Mouse (Mus musculus) embryonic facial prominence, embryonic 11.5 days (tissue): Measurements from ENCODE around the gene Limk1. TPM values are rescaled to one million over a fixed set of nuclear protein-coding genes. Genes with fewer than 3 reads are reported as not detected.

ENCODE experiments used
- ATAC-seq: fragments of 200-750 bp; cut with Nextera tagmentation; replicated peaks from 2 replicates; pipeline ENCODE4 v1.8.0; 2017; ENCODE audit warnings: low read depth; ENCODE audit not compliant: insufficient number of reproducible peaks, low FRiP score, low TSS enrichment
- DNase-seq: peaks from one replicate; pipeline ENCODE4 v3.0.0-alpha.2; 2015; ENCODE audit warnings: low spot score
- H3K27ac ChIP-seq: fragments of 300-500 bp; sonication (generic); replicated peaks from 2 replicates; pipeline ENCODE4 v1.5.1; 2014; ENCODE audit warnings: mild to moderate bottlenecking, low read depth, low read length, control low read depth
- H3K27me3 ChIP-seq: fragments of 300-500 bp; sonication (generic); 2 replicates; pipeline ENCODE4 v1.6.1; 2014; ENCODE audit warnings: mild to moderate bottlenecking, low read length, moderate library complexity, mixed read lengths; ENCODE audit not compliant: control insufficient read depth, insufficient read depth
- H3K36me3 ChIP-seq: fragments of 300-500 bp; sonication (generic); replicated peaks from 2 replicates; pipeline ENCODE4 v1.6.1; 2014; ENCODE audit warnings: low read depth, mild to moderate bottlenecking, low read length, moderate library complexity, mixed read lengths; ENCODE audit not compliant: control insufficient read depth, insufficient read depth
- H3K4me1 ChIP-seq: fragments of 300-500 bp; sonication (generic); 2 replicates; pipeline ENCODE4 v1.6.1; 2014; ENCODE audit warnings: low read length, mixed read lengths; ENCODE audit not compliant: control insufficient read depth, insufficient read depth
- H3K4me2 ChIP-seq: fragments of 300-500 bp; sonication (generic); 2 replicates; pipeline ENCODE4 v1.6.1; 2014; ENCODE audit warnings: low read depth, mild to moderate bottlenecking, control low read depth, low read length, moderate library complexity
- H3K4me3 ChIP-seq: fragments of 300-500 bp; sonication (generic); 2 replicates; pipeline ENCODE4 v1.5.1; 2014; ENCODE audit warnings: low read depth, low read length, control low read depth
- H3K9ac ChIP-seq: fragments of 300-500 bp; sonication (generic); replicated peaks from 2 replicates; pipeline ENCODE4 v1.6.1; 2014; ENCODE audit warnings: mild to moderate bottlenecking, control low read depth, low read length
- H3K9me3 ChIP-seq: fragments of 300-500 bp; sonication (generic); replicated peaks from 2 replicates; pipeline ENCODE4 v1.6.1; 2016; ENCODE audit warnings: mild to moderate bottlenecking, low read length, inconsistent platforms, mixed read lengths; ENCODE audit not compliant: control insufficient read depth
- WGBS: fragments of 180-500 bp; shearing (Covaris S2); extraction: QIAGEN DNeasy Blood & Tissue Kit; methylation state at CpG from one replicate; pipeline ENCODE4 v1.1.7; 2014; 5-methylcytosine and 5-hydroxymethylcytosine counted together
- polyA plus RNA-seq: library from polyadenylated mRNA; unstranded; fragments of >200 nt; fragmentation: Nextera tagmentation; extraction: Ambion mirVana; gene quantifications from 2 replicates; pipeline ENCODE4 v1.2.1, GENCODE M21; 2014

Limk1 gene
- polyA plus RNA-seq, 1 experiment from 2014 or later: 4.6 TPM

DNA sequence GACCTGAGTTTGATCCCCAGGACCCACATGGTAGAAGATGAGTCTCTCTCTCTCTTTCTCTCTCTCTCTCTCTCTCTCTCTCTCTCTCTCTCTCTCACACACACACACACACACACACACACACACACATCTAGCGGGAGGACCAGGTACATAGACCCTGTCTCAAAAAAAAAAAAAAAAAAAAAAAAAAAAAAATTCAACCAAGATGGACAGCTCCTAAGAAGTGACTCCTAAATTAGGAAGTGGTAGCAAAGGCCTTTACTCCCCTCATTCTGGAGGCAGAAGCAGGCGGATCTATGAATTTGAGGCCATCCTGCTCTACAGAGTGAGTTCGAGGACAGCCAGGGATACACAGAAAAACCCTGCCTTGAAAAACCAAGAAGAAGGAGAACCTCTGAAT, 48.0 kb downstream of the Limk1 start:
- no peak for DNase-seq
- Histone ChIP-seq H3K4me1 (no peaks in the 10 kb centered on the region), H3K36me3 (peaks cover 5% of the 10 kb centered on the region; the same call in 1 of the 2 replicates), H3K27me3 (no peaks in the 10 kb centered on the region), H3K4me2 (no peak overlapping the region), H3K27ac (no peak overlapping the region), H3K9ac (no peak overlapping the region), H3K4me3 (no peak overlapping the region), H3K9me3 (no peaks in the 10 kb centered on the region)
- 94% methylated on average over 3 of the region's 3 CpGs for WGBS
- no peak for ATAC-seq

DNA sequence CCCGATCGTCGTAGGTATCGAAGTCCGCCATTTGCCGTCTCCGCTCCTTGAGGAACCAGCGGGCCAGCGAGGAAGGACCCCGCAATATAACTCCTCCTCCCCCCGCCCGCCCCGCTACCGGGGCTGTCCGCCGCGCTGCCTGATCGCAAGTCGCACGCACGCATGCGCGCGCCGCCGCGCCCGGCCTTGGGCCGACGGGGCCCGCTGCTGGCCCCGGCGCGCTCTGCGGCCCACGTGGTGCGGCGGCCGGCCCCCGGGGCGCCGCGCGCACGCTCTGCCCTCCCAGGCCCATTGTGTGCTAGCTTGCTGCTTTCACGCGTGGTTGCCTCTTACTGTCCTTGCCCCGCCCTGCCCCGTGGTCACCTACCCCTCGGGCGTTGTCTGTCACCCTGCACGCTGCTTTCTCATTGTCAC, 49.1 kb downstream of the Limk1 start, which contains the start of gene Eif4h:
Gene Eif4h (minus strand): TSS at position 222 of the 414 bp plus-strand sequence.
- H3K4me2 ChIP-seq: peak within 1 kb of the TSS; percentile 71
- H3K36me3 ChIP-seq: peaks cover 5% of the 10 kb centered on the region; the same call in 1 of the 2 replicates
- ATAC-seq: peak; percentile 92
- peak within 1 kb of the TSS; percentile 94 for H3K4me3 ChIP-seq
- no peaks in the 10 kb centered on the region for H3K9me3 ChIP-seq
- DNase-seq: peak; percentile 97
- no peaks in the 10 kb centered on the region for H3K4me1 ChIP-seq
- peak within 1 kb of the TSS; percentile 82 for H3K27ac ChIP-seq
- H3K27me3 ChIP-seq: no peaks in the 10 kb centered on the region
- under 1% methylated on average over 43 of the region's 52 CpGs for WGBS
- peak within 1 kb of the TSS; percentile 99 for H3K9ac ChIP-seq

DNA sequence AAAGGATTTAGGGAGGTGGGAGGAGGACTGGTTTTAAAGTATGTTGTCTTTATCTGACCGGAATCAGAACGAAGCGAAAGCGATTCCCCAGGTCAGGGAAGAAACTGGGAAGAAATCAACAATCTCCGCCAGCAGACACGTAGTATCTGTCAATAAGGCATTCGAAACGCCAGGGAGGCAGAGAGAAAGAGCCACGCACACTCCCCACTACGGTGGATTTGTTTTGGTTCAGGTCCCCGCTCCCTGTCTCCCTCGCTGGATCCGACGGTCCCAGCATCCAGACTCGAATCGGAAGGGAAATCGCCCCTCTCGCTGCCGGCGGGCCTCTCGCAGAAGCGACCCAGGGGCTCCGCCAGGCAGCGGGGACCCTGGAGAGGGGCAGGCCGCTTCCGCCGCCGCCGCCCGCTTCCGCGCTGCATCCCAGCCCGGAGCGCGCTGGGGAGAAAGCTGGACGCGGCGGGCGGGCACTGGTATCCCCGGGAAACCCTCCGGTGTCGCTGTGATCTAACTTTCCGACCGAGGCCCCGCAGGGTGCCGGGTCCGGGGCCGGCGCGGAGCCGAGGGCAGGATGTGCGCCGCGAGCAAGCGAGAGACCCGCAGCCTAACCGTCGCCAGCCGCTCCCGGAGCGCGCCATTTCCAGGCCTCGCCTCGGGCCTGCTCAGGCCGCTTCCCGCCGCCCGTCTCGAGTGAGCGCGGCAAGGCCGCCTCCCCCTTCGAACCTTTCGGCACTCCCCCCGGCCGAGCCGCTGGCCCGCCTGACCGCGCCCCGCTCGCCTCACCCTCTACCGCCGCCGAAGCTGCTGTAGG, 49.7 kb downstream of the Limk1 start:
- Histone ChIP-seq H3K4me2 (peak overlapping the region; percentile 65), H3K27me3 (no peaks in the 10 kb centered on the region), H3K4me3 (peak overlapping the region; percentile 94), H3K9me3 (no peaks in the 10 kb centered on the region), H3K9ac (peak overlapping the region; percentile 99), H3K36me3 (peaks cover 5% of the 10 kb centered on the region; the same call in 1 of the 2 replicates), H3K27ac (peak overlapping the region; percentile 82), H3K4me1 (no peaks in the 10 kb centered on the region)
- WGBS: under 1% methylated on average over 70 of the region's 85 CpGs
- ATAC-seq (peak; percentile 68), DNase-seq (peak; percentile 39)

DNA sequence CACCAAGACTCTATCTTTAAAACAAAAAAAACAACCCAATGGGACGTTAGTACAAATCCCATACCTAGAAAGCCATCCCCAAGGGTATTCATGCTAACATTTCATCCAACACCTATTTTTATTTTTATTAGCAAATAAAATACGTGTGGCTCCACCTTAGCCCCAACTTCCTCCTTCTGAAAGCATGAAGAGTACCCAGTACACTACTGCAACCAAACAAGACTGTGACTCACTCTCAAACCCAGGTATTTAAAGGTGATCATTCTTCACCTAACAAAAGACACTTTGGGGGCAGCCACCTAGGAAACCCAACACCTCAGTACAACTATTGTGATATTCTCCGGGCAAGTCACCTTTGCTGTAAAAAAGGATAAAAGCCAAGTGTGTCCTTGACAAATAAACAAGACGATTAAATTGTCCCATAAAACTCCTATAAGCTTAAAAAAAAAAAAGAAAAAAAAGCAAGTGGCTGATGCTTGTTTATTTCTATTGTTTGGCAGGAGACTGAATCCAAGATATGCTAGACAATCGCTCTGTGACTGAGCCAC, 50.5 kb downstream of the Limk1 start:
- H3K9ac ChIP-seq: peak overlapping the region; percentile 99
- no peaks in the 10 kb centered on the region for H3K4me1 ChIP-seq
- DNase-seq (no peak), ATAC-seq (no peak)
- H3K4me3 ChIP-seq: peak overlapping the region; percentile 94
- H3K36me3 ChIP-seq: peaks cover 5% of the 10 kb centered on the region
- 32% methylated on average over 5 of the region's 5 CpGs for WGBS
- peak overlapping the region; percentile 65 for H3K4me2 ChIP-seq
- H3K27me3 ChIP-seq: no peaks in the 10 kb centered on the region
- no peak overlapping the region; the same call in 1 of the 2 replicates for H3K27ac ChIP-seq
- H3K9me3 ChIP-seq: no peaks in the 10 kb centered on the region

- no peaks in the 10 kb centered on the region for H3K9me3 ChIP-seq
- H3K4me3 ChIP-seq: no peak overlapping the region
- no peak overlapping the region for H3K27ac ChIP-seq
- no peak overlapping the region for H3K4me2 ChIP-seq
- no peaks in the 10 kb centered on the region for H3K27me3 ChIP-seq
- H3K9ac ChIP-seq: no peak overlapping the region
- ATAC-seq (no peak), DNase-seq (no peak)
- peaks cover 5% of the 10 kb centered on the region for H3K36me3 ChIP-seq
- no peaks in the 10 kb centered on the region for H3K4me1 ChIP-seq
- 77% methylated on average over 2 of the region's 2 CpGs for WGBS
Measured at GRCm38 (mm10) chr5:134632841-134633240, 55.6 kb downstream of the Limk1 start.

DNA sequence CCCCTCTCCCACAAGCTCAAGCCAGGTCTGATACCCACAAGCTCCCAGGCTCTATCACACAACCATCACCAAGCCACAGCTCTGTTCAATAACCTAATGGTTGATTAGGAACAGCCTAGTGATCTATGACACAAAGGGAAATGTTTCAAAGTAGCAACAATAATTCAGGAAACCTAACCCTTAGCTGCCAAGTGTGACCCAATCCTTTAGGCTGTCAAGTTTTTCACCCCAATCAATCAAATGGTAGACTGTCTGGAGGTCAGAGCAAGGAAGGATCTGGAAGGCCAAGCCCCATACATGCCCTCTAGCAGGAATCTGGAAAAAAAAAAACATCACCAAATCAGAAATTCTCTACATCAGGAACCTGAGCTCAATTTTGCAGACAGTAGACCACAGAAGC, 57.6 kb downstream of the Limk1 start:
- Histone ChIP-seq H3K36me3 (peaks cover 2% of the 10 kb centered on the region), H3K4me1 (no peaks in the 10 kb centered on the region), H3K9me3 (no peaks in the 10 kb centered on the region), H3K27ac (no peak overlapping the region), H3K4me3 (no peak overlapping the region), H3K9ac (no peak overlapping the region), H3K4me2 (no peak overlapping the region), H3K27me3 (no peaks in the 10 kb centered on the region)
- ATAC-seq: no peak
- no peak for DNase-seq

DNA sequence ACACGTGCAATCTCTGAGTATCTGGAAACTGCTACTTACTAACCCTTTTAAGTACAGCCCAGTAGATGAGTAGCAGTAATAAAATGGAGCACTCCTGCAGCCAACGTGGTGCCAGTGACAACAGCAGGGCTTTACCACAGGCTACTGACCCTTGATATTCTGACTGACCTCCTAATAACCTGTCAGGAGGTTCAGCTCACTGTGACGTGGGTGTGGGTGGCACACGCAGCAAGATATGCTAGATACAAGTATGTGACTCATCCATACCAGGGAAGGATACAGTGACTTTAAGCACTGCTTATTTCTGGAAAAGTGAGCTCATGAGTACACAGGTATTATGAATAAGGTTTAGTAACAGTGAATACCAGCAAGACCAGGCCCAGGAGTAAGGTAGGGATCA, 58.9 kb downstream of the Limk1 start:
- no peak for ATAC-seq
- no peaks in the 10 kb centered on the region for H3K9me3 ChIP-seq
- 87% methylated on average over 4 of the region's 4 CpGs for WGBS
- H3K9ac ChIP-seq: no peak overlapping the region
- no peak overlapping the region for H3K4me2 ChIP-seq
- DNase-seq: no peak
- H3K27me3 ChIP-seq: no peaks in the 10 kb centered on the region
- no peaks in the 10 kb centered on the region for H3K4me1 ChIP-seq
- peaks cover 6% of the 10 kb centered on the region for H3K36me3 ChIP-seq
- H3K4me3 ChIP-seq: no peak overlapping the region
- no peak overlapping the region for H3K27ac ChIP-seq

- H3K4me1 ChIP-seq: no peaks in the 10 kb centered on the region
- ATAC-seq (no peak), DNase-seq (no peak)
- WGBS: 92% methylated on average over 2 of the region's 2 CpGs
- H3K9me3 ChIP-seq: no peaks in the 10 kb centered on the region
- no peaks in the 10 kb centered on the region for H3K27me3 ChIP-seq
- H3K36me3 ChIP-seq: peaks cover 42% of the 10 kb centered on the region
- no peak overlapping the region for H3K27ac ChIP-seq
- H3K4me2 ChIP-seq: no peak overlapping the region
- H3K9ac ChIP-seq: no peak overlapping the region
- H3K4me3 ChIP-seq: no peak overlapping the region
Measured at GRCm38 (mm10) chr5:134622069-134622468, 66.3 kb downstream of the Limk1 start.
